Mouse (Mus musculus) ES-E14 (cell line): ENCODE measurements around the gene Rasl11a.

Source experiments
- HCFC1 ChIP-seq: IDR thresholded peaks from 2 replicates; pipeline ENCODE4 v1.6.1; 2012; ENCODE audit warnings: low read length, inconsistent platforms, borderline replicate concordance; ENCODE audit not compliant: insufficient read depth
- ZC3H11A ChIP-seq: IDR thresholded peaks from 2 replicates; pipeline ENCODE4 v1.6.1; 2012; ENCODE audit warnings: low read depth, mild to moderate bottlenecking, inconsistent platforms, low read length, borderline replicate concordance

DNA sequence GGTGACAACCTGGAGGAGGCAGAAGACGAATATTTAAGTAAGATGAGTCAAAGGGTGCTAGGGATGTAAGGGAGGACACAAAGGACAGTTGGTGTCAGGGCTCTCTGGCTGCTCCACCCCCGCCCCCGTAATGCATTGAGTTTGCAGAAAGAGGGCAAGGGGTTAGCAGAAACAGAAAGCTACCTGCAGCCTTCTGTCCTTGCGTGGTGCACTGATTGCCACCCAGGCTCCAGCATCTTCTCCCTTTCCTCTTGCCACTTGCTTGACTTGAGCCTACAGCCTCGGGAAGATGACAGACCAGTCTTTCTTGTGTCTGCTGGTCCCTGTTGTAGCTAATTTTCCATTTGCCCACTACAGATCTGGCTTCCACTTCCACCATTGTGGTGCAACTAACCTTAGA lies 5.1 kb upstream of the Rasl11a start:
- TF ChIP-seq ZC3H11A: no peak
- TF ChIP-seq HCFC1: no peak
